Mouse (Mus musculus) adrenal gland, postnatal 14 days (tissue): ENCODE measurements around the gene Gm9970. TPM values are rescaled to one million over a fixed set of nuclear protein-coding genes. Genes with fewer than 3 reads are reported as not detected.

Experiments used
- DNase-seq: peaks from one replicate; pipeline ENCODE4 v3.0.0; 2021; ENCODE audit warnings: mixed read lengths
- total RNA-seq: library from RNA; stranded (reverse); gene quantifications from 2 replicates; pipeline ENCODE4 v1.2.3, GENCODE M21; 2021

Gene Gm9970
- total RNA-seq, 1 experiment from 2014 or later = not detected

DNA sequence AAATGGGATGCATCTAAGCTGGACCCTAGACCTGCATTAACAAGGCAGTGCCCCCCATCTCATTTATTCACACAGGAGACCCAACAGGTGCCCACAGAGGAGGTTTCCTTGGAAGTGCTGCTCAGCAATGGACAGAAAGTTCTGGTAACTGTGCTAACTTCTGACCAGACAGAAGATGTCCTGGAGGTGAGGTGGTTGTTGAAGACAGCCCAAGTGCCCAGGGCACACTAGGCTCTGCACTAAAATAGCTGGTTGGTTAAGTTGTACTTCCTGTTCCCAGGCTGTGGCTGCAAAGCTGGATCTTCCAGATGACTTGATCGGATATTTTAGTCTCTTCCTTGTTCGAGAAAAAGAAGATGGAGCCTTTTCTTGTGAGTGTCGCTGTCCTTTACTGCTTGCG, 45.4 kb downstream of the Gm9970 start:
- DNase-seq = no peak

DNA sequence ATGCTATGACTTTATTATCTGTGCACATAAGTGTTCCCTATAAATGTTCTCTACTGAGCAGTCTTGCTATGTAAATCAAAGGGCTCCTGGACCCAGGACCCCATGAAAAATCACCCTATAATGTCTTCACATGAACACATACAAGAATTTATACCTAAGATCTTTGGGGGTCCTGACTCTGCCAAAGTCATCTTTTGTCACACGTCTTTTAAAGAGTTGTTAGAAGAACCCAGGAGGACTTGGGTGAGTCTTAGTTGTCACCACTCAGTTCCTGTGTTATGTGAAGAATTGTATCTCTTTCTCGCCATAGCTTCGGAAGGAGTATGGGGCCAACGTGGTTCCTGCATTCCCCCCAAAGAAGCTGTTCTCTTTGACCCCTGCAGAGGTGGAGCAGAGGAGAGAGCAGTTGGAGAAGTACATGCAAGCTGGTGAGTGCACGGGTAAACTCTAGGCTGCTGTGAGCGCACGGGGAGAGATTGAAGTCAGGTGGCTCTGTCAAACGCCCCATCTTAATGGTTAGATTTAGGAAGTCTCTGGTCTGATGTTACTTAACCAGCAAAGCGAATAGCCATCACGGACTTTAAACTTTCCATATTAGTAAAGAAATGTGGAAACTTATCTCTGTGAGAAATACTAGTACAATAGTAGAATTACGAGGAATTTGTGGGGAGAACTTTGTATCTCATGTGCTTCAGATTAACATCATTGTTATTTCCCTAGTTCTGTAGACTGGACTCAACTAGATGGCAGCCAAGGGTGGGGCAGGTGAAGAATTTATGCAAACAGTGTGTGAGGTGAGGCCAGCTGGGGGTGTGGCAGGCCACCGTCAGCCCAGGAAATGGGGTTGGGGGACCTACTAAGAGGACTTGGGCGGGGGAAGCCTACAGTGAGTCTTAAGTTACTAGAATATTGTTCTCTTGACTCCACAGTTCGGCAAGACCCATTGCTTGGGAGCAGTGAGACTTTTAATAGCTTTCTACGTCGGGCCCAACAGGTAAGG, 46.2 kb downstream of the Gm9970 start:
- DNase-seq = no peak

DNA sequence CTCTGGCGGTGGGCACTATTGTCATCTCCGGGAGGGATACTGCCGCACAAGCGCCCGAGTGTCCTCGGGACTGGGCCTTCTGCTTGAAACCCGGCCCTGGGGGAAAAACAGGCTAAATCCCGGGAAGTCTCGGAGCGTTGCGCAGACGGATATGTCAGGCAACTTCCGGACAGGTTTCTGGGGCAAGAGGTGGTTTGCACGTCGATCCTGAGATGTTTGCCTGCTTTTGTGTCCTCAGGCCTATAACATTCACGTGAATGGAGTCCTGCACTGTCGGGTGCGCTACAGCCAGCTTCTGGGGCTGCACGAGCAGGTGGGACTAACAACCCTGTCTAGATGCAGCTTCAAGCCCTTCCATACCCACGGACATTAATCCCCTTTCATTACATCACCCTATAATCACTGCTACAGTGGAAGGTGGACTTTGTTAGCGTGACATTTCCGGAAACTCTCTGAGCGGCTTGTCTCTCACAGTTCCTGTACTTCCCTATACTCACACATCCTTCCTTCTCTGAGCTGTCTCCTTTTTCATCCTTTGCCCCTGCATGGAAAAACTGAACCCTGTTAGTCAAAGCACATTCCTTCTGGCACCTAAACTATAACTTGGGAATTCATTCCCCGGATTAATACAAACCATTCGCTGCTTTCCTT, 47.3 kb downstream of the Gm9970 start:
- DNase-seq = peak; percentile 67

GRCm38 (mm10) chr5:31192939-31193630, 47.9 kb downstream of the Gm9970 start, which contains the start of the genes Snx17 and Eif2b4:
Gene Snx17 (plus strand): TSS chr5:31193227.
Gene Eif2b4 (minus strand): TSS chr5:31193430.
- peak; percentile 100 for DNase-seq

DNA sequence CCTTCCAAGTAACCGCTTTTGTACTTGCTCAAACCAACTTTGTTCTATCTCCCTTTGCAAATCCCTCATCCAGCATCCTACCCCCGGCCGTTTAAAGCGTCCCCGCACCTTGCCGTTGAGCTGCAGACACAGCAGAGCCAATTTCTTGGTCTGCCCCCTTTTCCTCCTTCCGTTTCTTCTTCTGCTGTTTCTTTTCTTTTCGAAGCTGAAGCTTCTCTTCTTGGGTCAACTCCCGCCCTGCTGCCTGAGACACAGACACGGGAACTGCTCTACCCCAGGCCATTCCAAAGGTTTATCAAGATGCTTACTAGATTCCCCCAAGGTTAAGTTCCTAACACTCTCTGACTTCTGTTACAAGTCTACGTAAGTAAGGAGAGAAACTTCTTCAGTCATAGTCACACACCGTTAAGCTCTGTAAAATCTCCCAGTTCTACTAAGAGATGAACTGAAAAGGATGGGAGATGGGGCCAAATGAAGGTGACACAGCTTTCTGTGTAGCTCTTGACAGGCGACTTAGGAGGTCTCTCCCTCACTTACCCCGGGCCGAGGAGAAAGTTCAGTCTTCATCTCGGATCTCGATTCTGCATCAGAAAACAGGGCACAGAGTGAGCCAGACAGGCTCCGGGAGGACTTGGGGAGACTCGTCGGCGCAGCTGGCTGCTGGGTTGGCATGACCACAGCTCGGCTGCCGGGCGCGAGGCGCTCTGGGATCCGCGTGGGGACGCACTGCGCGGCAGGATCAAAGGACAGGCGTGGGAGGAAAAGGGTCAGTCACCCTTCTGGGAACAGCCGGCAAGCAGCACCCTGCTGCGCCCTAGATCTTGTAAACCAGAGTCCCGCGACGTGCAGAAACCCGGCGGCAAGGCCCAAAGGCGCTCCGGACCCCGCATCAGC, 48.7 kb downstream of the Gm9970 start:
- DNase-seq = peak; percentile 91

Other genes starting within 250 kb of the Gm9970 start
- 116 and 121 TPM in 2 replicates for gene Atraid, start 192.9 kb downstream of the Gm9970 start, total RNA-seq
- gene Slc5a6, start 192.3 kb downstream of the Gm9970 start, total RNA-seq = 19.7 and 24.0 TPM in 2 replicates
- gene Cad, start 186.5 kb downstream of the Gm9970 start, total RNA-seq = 31.0 and 37.3 TPM in 2 replicates
- not detected in 2 replicates for gene Dnajc5g, start 134.9 kb downstream of the Gm9970 start, total RNA-seq
- 0.49 and 0.74 TPM in 2 replicates for gene Slc30a3, start 133.0 kb downstream of the Gm9970 start, total RNA-seq
- not detected in 2 replicates for gene Trim54, start 124.5 kb downstream of the Gm9970 start, total RNA-seq
- gene Ucn, start 102.4 kb downstream of the Gm9970 start, total RNA-seq = not detected in 2 replicates
- 41.7 and 46.4 TPM in 2 replicates for gene Mpv17, start 87.0 kb downstream of the Gm9970 start, total RNA-seq
- gene Gm29609, start 61.3 kb downstream of the Gm9970 start, total RNA-seq = 1.7 and 1.9 TPM in 2 replicates
- 54.3 and 58.6 TPM in 2 replicates for gene Gtf3c2, start 61.1 kb downstream of the Gm9970 start, total RNA-seq
- gene Snx17, start 48.0 kb downstream of the Gm9970 start, total RNA-seq = 85.0 and 95.4 TPM in 2 replicates
- 42.7 and 64.9 TPM in 2 replicates for gene Eif2b4, start 47.8 kb downstream of the Gm9970 start, total RNA-seq
- gene Zfp513, start 38.9 kb downstream of the Gm9970 start, total RNA-seq = 25.8 and 27.9 TPM in 2 replicates
- 117 and 121 TPM in 2 replicates for gene Ppm1g, start 20.5 kb downstream of the Gm9970 start, total RNA-seq
- 79.7 and 87.7 TPM in 2 replicates for gene Nrbp1, start 368 bp downstream of the Gm9970 start, total RNA-seq
- 2.7 and 4.8 TPM in 2 replicates for gene Krtcap3, start 10.5 kb upstream of the Gm9970 start, total RNA-seq
- gene Ift172, start 49.9 kb upstream of the Gm9970 start, total RNA-seq = 36.0 and 41.5 TPM in 2 replicates
- gene Fndc4, start 54.8 kb upstream of the Gm9970 start, total RNA-seq = 10.9 and 12.2 TPM in 2 replicates
- gene Gckr, start 56.2 kb upstream of the Gm9970 start, total RNA-seq = 1.6 and 13.8 TPM in 2 replicates
- gene Zfp512, start 211.2 kb upstream of the Gm9970 start, total RNA-seq = 20.1 and 23.2 TPM in 2 replicates
- gene 4930548H24Rik, start 244.5 kb upstream of the Gm9970 start, total RNA-seq = 0.23 TPM in 1 of 2 replicates, not detected in the other